Mouse (Mus musculus) testis, adult 2 months (tissue): ENCODE results near the gene Elovl6.

Source experiments
- CTCF ChIP-seq: fragments of 200-500 bp; IDR thresholded peaks from 2 replicates; pipeline ENCODE4 v1.5.1; 2012; ENCODE audit warnings: low read depth, mild to moderate bottlenecking, inconsistent platforms, low read length, moderate library complexity; ENCODE audit not compliant: control insufficient read depth, insufficient read depth, insufficient replicate concordance
- POLR2A ChIP-seq: fragments of 200-500 bp; IDR thresholded peaks from 2 replicates; pipeline ENCODE4 v1.6.1; 2012; ENCODE audit warnings: low read depth, mild to moderate bottlenecking, inconsistent platforms, low read length, moderate library complexity; ENCODE audit not compliant: control insufficient read depth

DNA sequence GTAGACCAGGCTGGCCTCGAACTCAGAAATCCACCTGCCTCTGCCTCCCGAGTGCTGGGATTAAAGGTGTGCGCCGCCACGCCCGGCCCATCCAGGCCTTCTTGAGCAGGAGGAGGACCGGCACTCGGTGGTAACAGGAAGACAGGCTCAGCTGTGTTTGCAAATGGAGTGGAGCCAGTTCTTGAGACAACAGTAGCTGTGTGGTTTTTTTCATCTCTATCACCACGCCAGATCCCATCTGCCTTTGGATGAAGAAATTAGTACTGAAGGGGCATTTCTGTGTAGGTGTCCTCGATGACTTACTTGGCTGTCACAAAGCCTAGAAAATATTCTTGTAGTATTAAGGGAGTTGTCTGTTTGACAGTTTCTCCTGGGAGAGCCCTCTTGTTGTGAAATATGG lies 28.9 kb downstream of the Elovl6 start:
- TF ChIP-seq CTCF (no peak), POLR2A (no peak)
